ENCODE assay signal across 8 mouse cellular contexts in genomic region chr12:87387171-87388121, GRCm38 (mm10). TPM values are rescaled to one million over a fixed set of nuclear protein-coding genes. Genes with fewer than 3 reads are reported as not detected.
DNase-seq lines count a peak whose midpoint lies in the region; ATAC-seq and TF ChIP-seq lines count a peak whose summit lies in the region.

No protein-coding gene starts in this region.

- H3K4me2 ChIP-seq in neural tube, embryonic 11.5 days (ENCODE audit: low read depth) = peak overlapping the region; percentile 99
- peak overlapping the region; percentile 84 for H3K4me2 ChIP-seq in liver, embryonic 14.5 days (ENCODE audit: low read depth)
- peak overlapping the region; percentile 96 for H3K4me2 ChIP-seq in neural tube, embryonic 15.5 days

- DNase-seq in neural tube, embryonic 11.5 days (ENCODE audit: low spot score) = peak; percentile 19
- no peak for DNase-seq in neural tube, embryonic 10.5 days (ENCODE audit: extremely low spot score, low spot score)
- DNase-seq in cerebellum, postnatal 36 days = peak; percentile 35 to 50
- DNase-seq in gastrocnemius, postnatal 36 days = peak; percentile 5 to 28
- peak; percentile 59 for DNase-seq in kidney, adult 2 months
- DNase-seq in liver, embryonic 14.5 days (ENCODE audit: low read depth in 3 of 3, low spot score in 3 of 3) = no peak
- no peak for DNase-seq in urinary bladder, adult 18-20 months (ENCODE audit: low spot score in 2 of 2)

- TF ChIP-seq POLR2A in kidney, adult 2 months (IDR thresholded peaks at IDR 0.05; ENCODE audit: low read depth, low read length) = no peak

- intact Hi-C loops in gastrocnemius, postnatal 36 days (cut with DNase I) = no loop called here

- peak overlapping the region; percentile 97 for H3K4me3 ChIP-seq in neural tube, embryonic 11.5 days (ENCODE audit: low read depth, low read length)
- H3K4me3 ChIP-seq in kidney, adult 2 months (ENCODE audit: insufficient read depth, low read depth, low read length) = peak overlapping the region; percentile 80
- peak overlapping the region; percentile 84 to 89 for H3K4me3 ChIP-seq in liver, embryonic 14.5 days (ENCODE audit: insufficient read depth in 1 of 2, low read depth in 2 of 2, low read length in 2 of 2)
- H3K4me3 ChIP-seq in neural tube, embryonic 15.5 days (replicated peaks) = peak overlapping the region; percentile 99

- peaks cover 7% of the 10 kb centered on the region for H3K4me1 ChIP-seq in neural tube, embryonic 11.5 days (ENCODE audit: control insufficient read depth, insufficient read depth, low read length)
- H3K4me1 ChIP-seq in kidney, adult 2 months (ENCODE audit: control insufficient read depth, insufficient read depth, low read length) = peaks cover 7% of the 10 kb centered on the region
- H3K4me1 ChIP-seq in liver, embryonic 14.5 days (replicated peaks; ENCODE audit: control insufficient read depth in 2 of 2, insufficient read depth in 2 of 2, low read length in 1 of 2) = peaks cover 3 to 8% of the 10 kb centered on the region in 2 experiments; a peak in 3 of 4 replicates
- peaks cover 23% of the 10 kb centered on the region for H3K4me1 ChIP-seq in neural tube, embryonic 15.5 days

- H3K27ac ChIP-seq in neural tube, embryonic 11.5 days (ENCODE audit: low read depth, low read length) = 0 out of 2 replicates have a peak overlapping the region, but pooled peaks have one; percentile 36
- peak overlapping the region; percentile 52 for H3K27ac ChIP-seq in kidney, adult 2 months (ENCODE audit: insufficient read depth, low read depth, low read length)
- peak overlapping the region; percentile 5; the same call in 1 of the 2 replicates for H3K27ac ChIP-seq in liver, embryonic 14.5 days
- H3K27ac ChIP-seq in neural tube, embryonic 15.5 days (replicated peaks) = peak overlapping the region; percentile 88

- 2% methylated on average over 43 of the region's 65 CpGs for WGBS in neural tube, embryonic 11.5 days
- WGBS in kidney, adult 2 months = under 1% methylated on average over 59 of the region's 65 CpGs
- under 1% methylated on average over 60 of the region's 65 CpGs for WGBS in liver, embryonic 14.5 days (ENCODE audit: insufficient replicate concordance)
- WGBS in neural tube, embryonic 15.5 days = under 1% methylated on average over 62 of the region's 65 CpGs

- no peaks in the 10 kb centered on the region for H3K9me3 ChIP-seq in neural tube, embryonic 11.5 days (ENCODE audit: control insufficient read depth, low read length)
- no peaks in the 10 kb centered on the region for H3K9me3 ChIP-seq in liver, embryonic 14.5 days (ENCODE audit: control insufficient read depth, low read length)
- H3K9me3 ChIP-seq in neural tube, embryonic 15.5 days (replicated peaks) = no peaks in the 10 kb centered on the region

- no peaks in the 10 kb centered on the region for H3K27me3 ChIP-seq in neural tube, embryonic 11.5 days (ENCODE audit: control insufficient read depth, insufficient read depth, low read length)
- no peaks in the 10 kb centered on the region for H3K27me3 ChIP-seq in kidney, adult 2 months (replicated peaks; ENCODE audit: control insufficient read depth, insufficient read depth, low read length)
- H3K27me3 ChIP-seq in liver, embryonic 14.5 days (ENCODE audit: control insufficient read depth, insufficient read depth, low read length) = no peaks in the 10 kb centered on the region
- H3K27me3 ChIP-seq in neural tube, embryonic 15.5 days (replicated peaks) = no peaks in the 10 kb centered on the region

- H3K9ac ChIP-seq in neural tube, embryonic 11.5 days (ENCODE audit: low read length) = peak overlapping the region; percentile 81
- peak overlapping the region; percentile 81 for H3K9ac ChIP-seq in liver, embryonic 14.5 days (replicated peaks)
- peak overlapping the region; percentile 91 for H3K9ac ChIP-seq in neural tube, embryonic 15.5 days (replicated peaks)

- peak; percentile 52 for ATAC-seq in neural tube, embryonic 11.5 days (ENCODE audit: insufficient read depth, low FRiP score, low TSS enrichment)
- ATAC-seq in liver, embryonic 14.5 days (ENCODE audit: insufficient read depth) = peak; percentile 37
- ATAC-seq in neural tube, embryonic 15.5 days (ENCODE audit: low FRiP score) = peak; percentile 63

- no peaks in the 10 kb centered on the region for H3K36me3 ChIP-seq in neural tube, embryonic 11.5 days (ENCODE audit: control insufficient read depth, insufficient read depth, low read length)
- no peaks in the 10 kb centered on the region for H3K36me3 ChIP-seq in kidney, adult 2 months (ENCODE audit: control insufficient read depth, insufficient read depth, low read length)
- no peaks in the 10 kb centered on the region for H3K36me3 ChIP-seq in liver, embryonic 14.5 days (replicated peaks; ENCODE audit: control insufficient read depth, insufficient read depth, low read depth)
- H3K36me3 ChIP-seq in neural tube, embryonic 15.5 days = no peaks in the 10 kb centered on the region

- no peak for TF ChIP-seq EP300 in liver, embryonic 14.5 days (IDR thresholded peaks at IDR 0.05; ENCODE audit: low read depth)

- TF ChIP-seq CTCF in kidney, adult 2 months (conservative IDR thresholded peaks at IDR 0.05; ENCODE audit: insufficient read depth, insufficient read length, low read depth, low read length) = no peak
- no peak for TF ChIP-seq CTCF in liver, embryonic 14.5 days (IDR thresholded peaks at IDR 0.05; ENCODE audit: low read depth)

RNA-seq across cellular contexts. Expression of gene Sptlc2, which starts 0.7 kb away (rescaled TPM):
- 55.5 and 70.0 TPM in 2 replicates for polyA plus RNA-seq in neural tube, embryonic 11.5 days (2014; fragmentation: Nextera tagmentation; extraction: Ambion mirVana)
- 10 to 100 TPM in 1 of 2 experiments, 1 to 10 TPM in 1; 9.2 to 10.5 TPM for total RNA-seq in gastrocnemius, postnatal 36 days (2021)
- 24.8 and 35.0 TPM in 2 replicates for polyA plus RNA-seq in kidney, adult 2 months (2012; rRNA removed)
- polyA plus RNA-seq in liver, embryonic 14.5 days (2012; rRNA removed) = 4.6 and 8.0 TPM in 2 replicates
- polyA plus RNA-seq in liver, embryonic 14.5 days (2014; fragmentation: Nextera tagmentation; extraction: Ambion mirVana) = 28.2 TPM in 2 replicates
- polyA plus RNA-seq in neural tube, embryonic 15.5 days (2015; fragmentation: Nextera tagmentation; extraction: Ambion mirVana) = 64.6 and 74.8 TPM in 2 replicates

RNA-seq across cellular contexts. Expression of gene Slirp, which starts 56.2 kb away (rescaled TPM):
- polyA plus RNA-seq in neural tube, embryonic 11.5 days (2014; fragmentation: Nextera tagmentation; extraction: Ambion mirVana) = 287 and 298 TPM in 2 replicates
- 100 to 1,000 TPM; 139 to 146 TPM for total RNA-seq in gastrocnemius, postnatal 36 days (2021)
- 27.7 and 40.0 TPM in 2 replicates for polyA plus RNA-seq in kidney, adult 2 months (2012; rRNA removed)
- 38.5 and 44.2 TPM in 2 replicates for polyA plus RNA-seq in liver, embryonic 14.5 days (2012; rRNA removed)
- polyA plus RNA-seq in liver, embryonic 14.5 days (2014; fragmentation: Nextera tagmentation; extraction: Ambion mirVana) = 180 and 182 TPM in 2 replicates
- polyA plus RNA-seq in neural tube, embryonic 15.5 days (2015; fragmentation: Nextera tagmentation; extraction: Ambion mirVana) = 246 and 286 TPM in 2 replicates

RNA-seq across cellular contexts. Expression of gene Alkbh1, which starts 56.4 kb away (rescaled TPM):
- 45.6 and 47.0 TPM in 2 replicates for polyA plus RNA-seq in neural tube, embryonic 11.5 days (2014; fragmentation: Nextera tagmentation; extraction: Ambion mirVana)
- 1 to 10 TPM; 3.5 to 6.7 TPM for total RNA-seq in gastrocnemius, postnatal 36 days (2021)
- 9.2 and 10.4 TPM in 2 replicates for polyA plus RNA-seq in kidney, adult 2 months (2012; rRNA removed)
- 12.0 and 16.3 TPM in 2 replicates for polyA plus RNA-seq in liver, embryonic 14.5 days (2012; rRNA removed)
- 10.4 TPM in 2 replicates for polyA plus RNA-seq in liver, embryonic 14.5 days (2014; fragmentation: Nextera tagmentation; extraction: Ambion mirVana)
- polyA plus RNA-seq in neural tube, embryonic 15.5 days (2015; fragmentation: Nextera tagmentation; extraction: Ambion mirVana) = 41.5 and 42.9 TPM in 2 replicates

Comparison
In these comparisons a context has a peak if more than half of its experiments do, and no peak if none do; other contexts are left out.
1. DNase-seq: peak in neural tube, embryonic 11.5 days (single experiment), cerebellum, postnatal 36 days (2 of 2), gastrocnemius, postnatal 36 days (2 of 2) and kidney, adult 2 months (single experiment); none in neural tube, embryonic 10.5 days (single experiment), liver, embryonic 14.5 days (0 of 3) and urinary bladder, adult 18-20 months (0 of 2).
2. H3K27ac ChIP-seq: peak in every context shown above with its lines; median percentile 88 in neural tube, embryonic 15.5 days; 52 in kidney, adult 2 months; 36 in neural tube, embryonic 11.5 days; 5 in liver, embryonic 14.5 days.
3. Peak in every context shown above with its lines, with median percentiles within 50 percentile points of each other: ATAC-seq, H3K4me2 ChIP-seq, H3K4me3 ChIP-seq and H3K9ac ChIP-seq.